In the genomic region with DNA sequence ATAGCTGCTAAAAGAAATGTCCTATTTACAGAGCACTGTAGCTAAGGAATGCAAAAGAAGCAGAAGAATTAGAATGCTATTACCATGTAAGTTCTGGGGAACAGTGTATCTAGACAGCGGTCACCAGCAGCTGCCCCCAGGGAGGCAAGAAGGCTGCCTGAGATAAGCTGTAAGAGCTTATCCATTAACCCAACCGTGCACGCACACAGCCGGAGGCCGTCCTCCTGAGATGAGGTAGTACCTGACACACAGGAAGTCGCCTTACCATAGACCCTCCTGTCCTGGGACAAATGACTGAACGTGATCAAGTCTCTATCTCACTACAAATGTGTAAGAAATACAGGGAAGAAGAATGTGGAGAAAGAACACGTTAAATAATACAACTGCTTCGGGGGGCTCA, we compare ENCODE assay signal across 13 mouse cellular contexts. TPM values are rescaled to one million over a fixed set of nuclear protein-coding genes. Genes with fewer than 3 reads are reported as not detected.
DNase-seq lines count a peak whose midpoint lies in the region; ATAC-seq lines count a peak whose summit lies in the region.
"Had no signal": no experiment of that assay in that cellular context is flagged by ENCODE, and none has a peak within 500 bp of the region (broad histone marks: within the 10 kb centered on the region; RNA-seq: fewer than 3 reads in every experiment).

No protein-coding gene starts in this region.

- H3K36me3 ChIP-seq in kidney, embryonic 16.5 days (ENCODE audit: insufficient read depth, low read length) = peaks cover 19% of the 10 kb centered on the region

- DNase-seq in kidney, adult 11 months = no peak
- peak; percentile 77 for DNase-seq in c-Kit-negative CD71-positive TER-119-positive erythroid progenitor cells, embryonic 14.5 days (ENCODE audit: low read depth, low spot score)
- no peak for DNase-seq in left cerebral cortex, adult 11 months (ENCODE audit: low spot score)
- no peak for DNase-seq in adrenal gland, adult 18-20 months (ENCODE audit: low spot score in 2 of 2)
- no peak for DNase-seq in adrenal gland, adult 2 months
- DNase-seq: adrenal gland, postnatal 14 days; kidney, adult 18-20 months; layer of hippocampus, postnatal 36 days; thymus, postnatal 36 days had no signal

- ATAC-seq in kidney, embryonic 16.5 days (ENCODE audit: low FRiP score, low TSS enrichment) = peak; percentile 46; the same call in 1 of the 2 replicates
- peak; percentile 46 to 62; a peak in 2 of 4 replicates for ATAC-seq in hematopoietic stem cell, adult 5-6 weeks (replicated peaks in 1 of 2; ENCODE audit: insufficient read depth in 1 of 2, low FRiP score in 2 of 2, low TSS enrichment in 1 of 2, low read depth in 1 of 2, poor library complexity in 2 of 2, severe bottlenecking in 2 of 2)
- peak; percentile 99 for ATAC-seq in megakaryocyte-erythroid progenitor cell, adult 5-6 weeks (replicated peaks; ENCODE audit: low FRiP score, low TSS enrichment, poor library complexity, severe bottlenecking)

- 79% methylated on average over 9 of the region's 9 CpGs for WGBS in kidney, embryonic 16.5 days

- no peaks in the 10 kb centered on the region for H3K4me1 ChIP-seq in kidney, embryonic 16.5 days (ENCODE audit: insufficient read depth, low read length)

- no peak overlapping the region for H3K27ac ChIP-seq in kidney, embryonic 16.5 days (ENCODE audit: low read length)

- H3K4me3 ChIP-seq in kidney, embryonic 16.5 days (ENCODE audit: low read length) = no peak overlapping the region
- H3K4me3 ChIP-seq: myocyte had no signal

- peaks cover 5% of the 10 kb centered on the region; the same call in 1 of the 2 replicates for H3K9me3 ChIP-seq in kidney, embryonic 16.5 days (ENCODE audit: low read length)

- H3K9ac ChIP-seq in kidney, embryonic 16.5 days (replicated peaks; ENCODE audit: low read length) = no peak overlapping the region

- H3K27me3 ChIP-seq in kidney, embryonic 16.5 days (ENCODE audit: insufficient read depth, low read length) = no peaks in the 10 kb centered on the region

- no peak overlapping the region for H3K4me2 ChIP-seq in kidney, embryonic 16.5 days (replicated peaks; ENCODE audit: low read depth, low read length)

RNA-seq across cellular contexts. Expression of a gene that starts 43.6 kb away (rescaled TPM):
- 78.2 and 79.0 TPM in 2 replicates for polyA plus RNA-seq in kidney, embryonic 16.5 days (2015; fragmentation: Nextera tagmentation; extraction: Ambion mirVana)
- total RNA-seq in hematopoietic stem cell, adult 5-6 weeks (2017) = 98.0 and 133 TPM in 2 replicates
- total RNA-seq in megakaryocyte-erythroid progenitor cell, adult 5-6 weeks (2014; fragmentation: Nextera tagmentation) = 62.4 and 67.1 TPM in 2 replicates
- 53.6 and 60.1 TPM in 2 replicates for total RNA-seq in megakaryocyte-erythroid progenitor cell, adult 5-6 weeks (2017)
- 10 to 100 TPM; 31.9 to 36.7 TPM for total RNA-seq in adrenal gland, adult 18-20 months (2021)
- 10 to 100 TPM; 33.3 to 42.1 TPM for total RNA-seq in adrenal gland, adult 2 months (2021)
- 13.6 and 16.7 TPM in 2 replicates for polyA plus RNA-seq in adrenal gland, adult 2 months (2012; rRNA removed)

RNA-seq across cellular contexts. Expression of a gene that starts 53.7 kb away (rescaled TPM):
- 39.9 and 40.1 TPM in 2 replicates for polyA plus RNA-seq in kidney, embryonic 16.5 days (2015; fragmentation: Nextera tagmentation; extraction: Ambion mirVana)
- 28.5 and 31.7 TPM in 2 replicates for total RNA-seq in hematopoietic stem cell, adult 5-6 weeks (2017)
- total RNA-seq in megakaryocyte-erythroid progenitor cell, adult 5-6 weeks (2014; fragmentation: Nextera tagmentation) = 31.6 and 38.6 TPM in 2 replicates
- 37.3 and 55.3 TPM in 2 replicates for total RNA-seq in megakaryocyte-erythroid progenitor cell, adult 5-6 weeks (2017)
- 10 to 100 TPM; 10.7 to 17.2 TPM for total RNA-seq in adrenal gland, adult 18-20 months (2021)
- 10 to 100 TPM; 12.6 to 15.4 TPM for total RNA-seq in adrenal gland, adult 2 months (2021)
- polyA plus RNA-seq in adrenal gland, adult 2 months (2012; rRNA removed) = 4.6 TPM in 2 replicates

Comparison
In these comparisons a context has a peak if more than half of its experiments do, and no peak if none do; other contexts are left out.
1. ATAC-seq: peak in every context shown above with its lines; median percentile 99 in megakaryocyte-erythroid progenitor cell, adult 5-6 weeks; 54 in hematopoietic stem cell, adult 5-6 weeks; 46 in kidney, embryonic 16.5 days.